In the genomic region with DNA sequence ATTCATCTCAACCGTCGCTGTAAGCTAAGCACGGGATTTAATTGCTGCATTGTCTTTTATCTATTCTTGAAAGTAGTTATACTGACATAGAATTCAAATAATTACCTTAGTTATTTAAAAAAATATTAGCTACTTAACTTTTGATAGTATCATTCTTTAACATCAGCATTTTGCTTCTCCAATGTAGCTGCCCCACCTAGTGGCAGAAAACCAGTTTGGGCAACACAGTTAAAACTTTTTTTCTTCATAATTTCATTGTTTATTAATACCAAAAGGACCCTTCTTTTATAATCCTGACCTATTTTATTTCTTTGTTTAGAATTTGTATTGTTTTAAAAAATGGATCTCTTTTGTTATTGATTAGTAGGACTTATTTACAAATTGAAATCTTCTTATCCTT, we compare ENCODE assay signal across 10 mouse cellular contexts. TPM values are rescaled to one million over a fixed set of nuclear protein-coding genes. Genes with fewer than 3 reads are reported as not detected.
DNase-seq lines count a peak whose midpoint lies in the region; ATAC-seq and TF ChIP-seq lines count a peak whose summit lies in the region.
"Had no signal": no experiment of that assay in that cellular context is flagged by ENCODE, and none has a peak within 500 bp of the region (broad histone marks: within the 10 kb centered on the region; RNA-seq: fewer than 3 reads in every experiment).

No protein-coding gene starts in this region.

- peak; percentile 76 for TF ChIP-seq CTCF in midbrain, postnatal 0 days (IDR thresholded peaks at IDR 0.05)

- H3K4me1 ChIP-seq in heart, embryonic 11.5 days (ENCODE audit: control insufficient read depth, insufficient read depth, low read length), result no peaks in the 10 kb centered on the region
- H3K4me1 ChIP-seq in midbrain, postnatal 0 days (ENCODE audit: insufficient read depth, low read length), result no peaks in the 10 kb centered on the region
- no peaks in the 10 kb centered on the region for H3K4me1 ChIP-seq in midbrain, embryonic 11.5 days (ENCODE audit: control insufficient read depth, insufficient read depth, low read length)
- H3K4me1 ChIP-seq: neural tube, embryonic 12.5 days had no signal

- H3K4me3 ChIP-seq in heart, embryonic 11.5 days (ENCODE audit: low read depth, low read length), result no peak overlapping the region
- no peak overlapping the region for H3K4me3 ChIP-seq in midbrain, postnatal 0 days (ENCODE audit: low read depth, low read length)
- no peak overlapping the region for H3K4me3 ChIP-seq in midbrain, embryonic 11.5 days (ENCODE audit: low read depth, low read length)
- H3K4me3 ChIP-seq: neural tube, embryonic 12.5 days had no signal

- no peaks in the 10 kb centered on the region for H3K9me3 ChIP-seq in heart, embryonic 11.5 days (replicated peaks; ENCODE audit: control insufficient read depth, low read length)
- no peaks in the 10 kb centered on the region for H3K9me3 ChIP-seq in midbrain, postnatal 0 days (ENCODE audit: low read length)
- H3K9me3 ChIP-seq in midbrain, embryonic 11.5 days (ENCODE audit: control insufficient read depth, low read length), result no peaks in the 10 kb centered on the region
- H3K9me3 ChIP-seq: neural tube, embryonic 12.5 days had no signal

- no peak overlapping the region for H3K27ac ChIP-seq in heart, embryonic 11.5 days (ENCODE audit: low read depth, low read length)
- no peak overlapping the region for H3K27ac ChIP-seq in midbrain, postnatal 0 days (ENCODE audit: low read depth, low read length)
- no peak overlapping the region for H3K27ac ChIP-seq in midbrain, embryonic 11.5 days (ENCODE audit: low read depth, low read length)
- H3K27ac ChIP-seq: neural tube, embryonic 12.5 days had no signal

- H3K9ac ChIP-seq in heart, embryonic 11.5 days (ENCODE audit: low read depth, low read length), result no peak overlapping the region
- H3K9ac ChIP-seq in midbrain, postnatal 0 days (replicated peaks; ENCODE audit: low read length, poor library complexity, severe bottlenecking), result no peak overlapping the region
- no peak overlapping the region for H3K9ac ChIP-seq in midbrain, embryonic 11.5 days (ENCODE audit: low read length)
- H3K9ac ChIP-seq: neural tube, embryonic 12.5 days had no signal

- intact Hi-C loops in heart, postnatal 14 days (cut with DNase I), result loop anchor here (2.0 to 5.0 kb wide), 2 partner anchors 24 to 121 kb away; no protein-coding TSS in a partner anchor

- DNase-seq in heart, postnatal 14 days, result peak; percentile 18 to 40
- peak; percentile 29 for DNase-seq in midbrain, postnatal 0 days (ENCODE audit: low spot score)
- DNase-seq in midbrain, embryonic 11.5 days (ENCODE audit: low spot score, missing footprints), result no peak
- DNase-seq in adrenal gland, postnatal 36 days, result peak; percentile 36 to 54
- peak; percentile 49 for DNase-seq in thymus, postnatal 0 days (ENCODE audit: low spot score)

- H3K36me3 ChIP-seq in heart, embryonic 11.5 days (ENCODE audit: control insufficient read depth, insufficient read depth, low read length), result no peaks in the 10 kb centered on the region
- H3K36me3 ChIP-seq in midbrain, postnatal 0 days (ENCODE audit: insufficient read depth, low read length), result peaks cover 6% of the 10 kb centered on the region; the same call in 1 of the 2 replicates
- 0 out of 2 replicates have a peak, but pooled peaks cover 3% of the 10 kb centered on the region for H3K36me3 ChIP-seq in midbrain, embryonic 11.5 days (ENCODE audit: control insufficient read depth, insufficient read depth, low read length)

- no peak overlapping the region for H3K4me2 ChIP-seq in heart, embryonic 11.5 days
- no peak overlapping the region for H3K4me2 ChIP-seq in midbrain, postnatal 0 days (ENCODE audit: low read depth, low read length, poor library complexity, severe bottlenecking)
- H3K4me2 ChIP-seq in midbrain, embryonic 11.5 days, result no peak overlapping the region
- H3K4me2 ChIP-seq: neural tube, embryonic 12.5 days had no signal

- no peaks in the 10 kb centered on the region for H3K27me3 ChIP-seq in heart, embryonic 11.5 days (ENCODE audit: control insufficient read depth, insufficient read depth, low read length)
- H3K27me3 ChIP-seq in midbrain, postnatal 0 days (ENCODE audit: insufficient read depth, low read length), result no peaks in the 10 kb centered on the region
- no peaks in the 10 kb centered on the region for H3K27me3 ChIP-seq in midbrain, embryonic 11.5 days (ENCODE audit: control insufficient read depth, insufficient read depth, low read length)
- H3K27me3 ChIP-seq: neural tube, embryonic 12.5 days had no signal

- 93% methylated on average over 3 of the region's 3 CpGs for WGBS in heart, embryonic 11.5 days (ENCODE audit: insufficient replicate concordance)
- WGBS in midbrain, postnatal 0 days, result 85% methylated on average over 3 of the region's 3 CpGs
- 94% methylated on average over 3 of the region's 3 CpGs for whole genome bisulfite sequencing in midbrain, embryonic 11.5 days

- ATAC-seq in heart, embryonic 11.5 days (replicated peaks; ENCODE audit: insufficient number of reproducible peaks, low FRiP score, low TSS enrichment), result no peak
- no peak for ATAC-seq in midbrain, postnatal 0 days (ENCODE audit: low FRiP score)
- no peak for ATAC-seq in midbrain, embryonic 11.5 days (ENCODE audit: low FRiP score)
- no peak for ATAC-seq in inflammation-experienced regulatory T-cells, adult 6 months

RNA-seq across cellular contexts. Expression of a gene that starts 17.3 kb away (rescaled TPM):
- total RNA-seq in heart, postnatal 14 days (2021), result 10 to 100 TPM; 73.1 to 80.3 TPM
- polyA plus RNA-seq in heart, embryonic 11.5 days (2014; fragmentation: Nextera tagmentation; extraction: Ambion mirVana), result 6.2 and 10.0 TPM in 2 replicates
- 41.8 and 54.7 TPM in 2 replicates for total RNA-seq in midbrain, postnatal 0 days (2014; rRNA removed)
- 6.5 and 7.8 TPM in 2 replicates for polyA plus RNA-seq in midbrain, postnatal 0 days (2015; fragmentation: Nextera tagmentation; extraction: Ambion mirVana)
- polyA plus RNA-seq in midbrain, embryonic 11.5 days (2014; fragmentation: Nextera tagmentation; extraction: Ambion mirVana), result 8.3 and 8.6 TPM in 2 replicates
- 10 to 100 TPM; 75.6 to 93.1 TPM for total RNA-seq in adrenal gland, postnatal 36 days (2021)
- polyA plus RNA-seq in thymus, postnatal 0 days (2015; fragmentation: Nextera tagmentation; extraction: Ambion mirVana), result 311 and 342 TPM in 2 replicates
- 10 to 100 TPM; 12.3 to 17.7 (median 13.4) TPM for polyA plus RNA-seq in inflammation-experienced regulatory T-cells, adult 6 months (2017; shearing (Covaris generic))

RNA-seq across cellular contexts. Expression of a gene that starts 49.9 kb away (rescaled TPM):
- total RNA-seq in heart, postnatal 14 days (2021), result 10 to 100 TPM in 1 of 2 experiments, 1 to 10 TPM in 1; 1.1 to 21.2 TPM
- polyA plus RNA-seq in heart, embryonic 11.5 days (2014; fragmentation: Nextera tagmentation; extraction: Ambion mirVana), result 0.04 TPM in 1 of 2 replicates, not detected in the other
- total RNA-seq in midbrain, postnatal 0 days (2014; rRNA removed), result not detected in 2 replicates
- polyA plus RNA-seq in midbrain, postnatal 0 days (2015; fragmentation: Nextera tagmentation; extraction: Ambion mirVana), result not detected in 2 replicates
- not detected in 2 replicates for polyA plus RNA-seq in midbrain, embryonic 11.5 days (2014; fragmentation: Nextera tagmentation; extraction: Ambion mirVana)
- not detected for total RNA-seq in adrenal gland, postnatal 36 days (2021)
- 664 and 665 TPM in 2 replicates for polyA plus RNA-seq in thymus, postnatal 0 days (2015; fragmentation: Nextera tagmentation; extraction: Ambion mirVana)
- 1 to 10 TPM in 2 of 3 experiments, under 1 TPM in 1; 0.73 to 3.4 (median 1.2) TPM for polyA plus RNA-seq in inflammation-experienced regulatory T-cells, adult 6 months (2017; shearing (Covaris generic))
- total RNA-seq: layer of hippocampus, adult 18-20 months had no signal
- polyA plus RNA-seq: liver, embryonic 16.5 days; neural tube, embryonic 12.5 days had no signal

Comparison
In these comparisons a context has a peak if more than half of its experiments do, and no peak if none do; other contexts are left out.
1. RNA of a gene that starts 17.3 kb away (polyA plus RNA-seq): 311 to 342 TPM in thymus, postnatal 0 days; 12.3 to 17.7 TPM in inflammation-experienced regulatory T-cells, adult 6 months, 8.3 to 8.6 TPM in midbrain, embryonic 11.5 days, 6.5 to 7.8 TPM in midbrain, postnatal 0 days and 6.2 to 10.0 TPM in heart, embryonic 11.5 days; every median in the first group is over 10 times any median in the second.
2. RNA of a gene that starts 49.9 kb away (polyA plus RNA-seq): 664 to 665 TPM in thymus, postnatal 0 days; 0.73 to 3.4 TPM in inflammation-experienced regulatory T-cells, adult 6 months, 0.04 TPM in heart, embryonic 11.5 days, not detected in midbrain, postnatal 0 days and not detected in midbrain, embryonic 11.5 days; every median in the first group is over 100 times any median in the second.